Mouse (Mus musculus) megakaryocyte, embryonic 14.5 days (primary cell): ENCODE measurements around the gene Mphosph9.

Source experiments
- FLI1 ChIP-seq: IDR thresholded peaks from 2 replicates; pipeline ENCODE4 v1.6.1; 2012; ENCODE audit warnings: low read length, inconsistent platforms, mixed read lengths
- GATA1 ChIP-seq: IDR thresholded peaks from 3 replicates; pipeline ENCODE4 v1.6.1; 2012; ENCODE audit warnings: mixed read lengths, low read length, inconsistent platforms, borderline replicate concordance

DNA sequence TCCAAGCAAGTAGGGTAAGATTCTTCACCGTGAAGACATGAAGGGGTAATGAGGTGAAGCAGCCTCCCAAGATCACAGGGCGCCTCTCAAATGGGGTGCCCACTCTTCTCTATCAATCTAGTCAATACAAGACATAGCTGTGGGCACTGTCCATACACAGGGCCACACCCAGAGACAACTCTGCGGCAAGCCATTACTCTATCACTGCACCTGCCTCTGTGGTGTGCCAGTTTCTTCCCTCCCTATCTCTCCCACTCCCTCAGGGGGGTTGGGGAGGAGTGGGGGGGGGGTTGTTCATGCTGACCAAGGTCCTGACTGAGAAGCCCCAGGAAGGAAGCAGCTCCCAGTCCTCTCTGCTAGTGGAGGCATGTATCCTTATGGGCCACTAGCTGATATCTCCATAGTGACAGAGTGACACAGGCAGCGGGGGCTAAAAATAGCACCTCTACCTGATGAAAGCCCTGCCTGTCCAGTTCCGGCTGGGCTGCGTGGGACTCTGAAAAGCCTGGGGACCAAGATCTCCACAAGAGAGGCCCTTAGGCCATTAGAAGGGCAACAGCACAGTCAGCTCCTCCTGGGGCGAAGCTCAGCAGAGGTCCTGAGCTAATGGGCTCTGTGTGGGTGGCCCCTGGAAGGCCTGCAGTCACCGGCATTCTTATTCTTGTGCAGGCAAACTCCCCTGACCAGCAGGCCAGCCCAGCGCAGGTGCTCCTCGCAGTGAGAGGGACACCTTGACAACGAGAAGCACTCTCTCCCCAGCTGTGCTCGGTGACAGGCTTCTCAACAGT, 93.7 kb downstream of the Mphosph9 start:
- TF ChIP-seq GATA1 (no peak), FLI1 (no peak)
